Mouse (Mus musculus) ovary, postnatal 36 days (tissue): ENCODE measurements around the gene Pex5.

ENCODE experiments used
- DNase-seq: peaks from one replicate; pipeline ENCODE4 v3.0.0; 2022; ENCODE audit warnings: low spot score, mixed read lengths

Gene Pex5

GRCm38 (mm10) chr6:124360549-124360948 lies 54.3 kb downstream of the Pex5 start:
- no peak for DNase-seq

- no peak for DNase-seq
Measured at GRCm38 (mm10) chr6:124358953-124359352, 55.9 kb downstream of the Pex5 start.

GRCm38 (mm10) chr6:124353246-124353645 lies 61.6 kb downstream of the Pex5 start:
- no peak for DNase-seq
